Mouse (Mus musculus) lung, embryonic 14.5 days (tissue): ENCODE data around the gene 1700029I15Rik. TPM values are rescaled to one million over a fixed set of nuclear protein-coding genes. Genes with fewer than 3 reads are reported as not detected.

Experiments used
- ATAC-seq: fragments of 200-750 bp; cut with Nextera tagmentation; 2 replicates; pipeline ENCODE4 v1.8.0; 2017; ENCODE audit warnings: mild to moderate bottlenecking, moderate TSS enrichment, moderate library complexity; ENCODE audit not compliant: insufficient read depth
- DNase-seq: peaks from one replicate; pipeline ENCODE4 v3.0.0-alpha.2; 2015
- H3K27ac ChIP-seq: fragments of 300-500 bp; sonication (generic); 2 replicates; pipeline ENCODE4 v1.5.1; 2014; ENCODE audit warnings: low read depth, mild to moderate bottlenecking, moderate library complexity
- H3K27me3 ChIP-seq: fragments of 300-500 bp; sonication (generic); 2 replicates; pipeline ENCODE4 v1.6.1; 2014; ENCODE audit warnings: low read length, control low read depth; ENCODE audit not compliant: insufficient read depth
- H3K36me3 ChIP-seq: fragments of 300-500 bp; sonication (generic); 2 replicates; pipeline ENCODE4 v1.6.1; 2014; ENCODE audit warnings: control low read depth; ENCODE audit not compliant: insufficient read depth
- H3K4me1 ChIP-seq: fragments of 300-500 bp; sonication (generic); 2 replicates; pipeline ENCODE4 v1.6.1; 2014; ENCODE audit warnings: antibody characterized with exemption, control low read depth; ENCODE audit not compliant: insufficient read depth
- H3K4me2 ChIP-seq: fragments of 300-500 bp; sonication (generic); 2 replicates; pipeline ENCODE4 v1.6.1; 2014; ENCODE audit warnings: mild to moderate bottlenecking
- H3K4me3 ChIP-seq: fragments of 300-500 bp; sonication (generic); 2 replicates; pipeline ENCODE4 v1.5.1; 2014; ENCODE audit warnings: low read depth, low read length
- H3K9ac ChIP-seq: fragments of 300-500 bp; sonication (generic); 2 replicates; pipeline ENCODE4 v1.6.1; 2014
- H3K9me3 ChIP-seq: fragments of 300-500 bp; sonication (generic); 2 replicates; pipeline ENCODE4 v1.6.1; 2016; ENCODE audit warnings: low read depth, low read length, control low read depth
- CTCF ChIP-seq: IDR thresholded peaks from 2 replicates; pipeline ENCODE4 v1.5.1; 2016; ENCODE audit warnings: antibody characterized with exemption, low read depth
- WGBS: fragments of 180-500 bp; shearing (Covaris S2); extraction: QIAGEN DNeasy Blood & Tissue Kit; methylation state at CpG from one replicate; pipeline ENCODE4 v1.1.7; 2014; 5-methylcytosine and 5-hydroxymethylcytosine counted together
- polyA plus RNA-seq: library from polyadenylated mRNA; unstranded; fragments of >200 nt; fragmentation: Nextera tagmentation; extraction: Ambion mirVana; gene quantifications from 2 replicates; pipeline ENCODE4 v1.2.1, GENCODE M21; 2014

1700029I15Rik gene
- polyA plus RNA-seq, 1 experiment from 2014 or later: 1.1 TPM

DNA sequence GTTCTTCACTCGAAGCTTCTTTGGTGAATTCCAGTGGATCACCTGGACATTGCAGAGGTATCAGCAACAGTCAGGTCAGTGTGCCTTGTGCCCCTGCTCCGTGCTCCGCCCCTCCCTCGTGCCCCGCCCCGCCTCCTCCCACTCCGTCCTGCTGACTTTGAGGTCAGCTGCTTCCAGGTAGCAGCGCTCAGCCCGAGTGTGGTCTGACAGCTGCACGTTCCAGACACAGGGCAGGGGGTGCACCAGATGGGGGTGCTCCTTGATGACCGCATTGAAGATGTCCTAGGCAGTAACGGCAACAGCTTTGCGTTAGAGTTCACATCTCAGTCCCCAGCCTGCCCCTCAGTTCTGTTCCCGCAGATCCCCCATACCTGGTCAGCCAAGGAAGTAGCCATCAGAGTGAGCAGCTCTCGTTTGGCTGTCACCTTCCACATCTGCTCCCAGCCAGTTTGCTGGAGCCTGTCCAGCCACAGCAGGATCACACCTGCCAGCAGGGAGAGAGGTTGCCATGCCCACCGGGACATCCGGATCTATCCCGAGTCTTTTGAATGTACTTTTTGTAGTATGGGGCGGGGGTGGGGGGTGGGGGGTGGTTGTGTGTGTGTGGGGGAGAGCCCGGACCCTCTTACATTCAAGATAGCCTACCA lies 14.8 kb upstream of the 1700029I15Rik start:
- H3K4me2 ChIP-seq: no peak overlapping the region
- no peak for TF ChIP-seq CTCF
- peaks cover 37% of the 10 kb centered on the region for H3K27me3 ChIP-seq

DNA sequence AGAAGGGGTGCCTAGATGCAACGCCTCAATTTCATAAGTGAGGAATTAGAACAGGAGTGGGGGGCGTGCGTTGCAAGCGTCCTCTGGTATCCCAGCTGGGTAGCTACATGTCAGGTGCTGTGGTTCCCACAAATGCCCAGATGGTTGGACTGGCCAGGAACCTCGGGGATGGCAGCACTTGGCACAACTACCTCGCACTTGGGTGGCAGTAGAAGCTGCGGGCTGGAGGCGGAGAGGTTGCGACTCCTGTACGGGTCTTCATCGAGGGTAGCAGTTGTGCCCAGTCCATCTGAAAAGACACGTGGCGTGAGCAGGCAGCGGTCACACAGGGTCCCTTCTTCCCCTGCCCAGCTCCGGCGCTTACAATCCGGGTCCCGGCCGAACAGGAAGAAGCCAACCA lies 12.0 kb upstream of the 1700029I15Rik start:
- TF ChIP-seq CTCF: no peak
- Histone ChIP-seq H3K9me3 (no peaks in the 10 kb centered on the region), H3K4me1 (peaks cover 9% of the 10 kb centered on the region), H3K27me3 (peaks cover 37% of the 10 kb centered on the region), H3K9ac (peak overlapping the region; percentile 58), H3K4me3 (peak overlapping the region; percentile 45), H3K4me2 (peak overlapping the region; percentile 67), H3K27ac (peak overlapping the region; percentile 50; the same call in 1 of the 2 replicates), H3K36me3 (0 out of 2 replicates have a peak, but pooled peaks cover 7% of the 10 kb centered on the region)
- DNase-seq: no peak
- no peak for ATAC-seq
- WGBS: 10% methylated on average over 19 of the region's 19 CpGs

More for the DNA sequence above, 14.8 kb upstream of the 1700029I15Rik start:
- no peak overlapping the region for H3K27ac ChIP-seq
- H3K36me3 ChIP-seq: peaks cover 26% of the 10 kb centered on the region; the same call in 1 of the 2 replicates
- no peak overlapping the region for H3K9ac ChIP-seq
- peaks cover 5% of the 10 kb centered on the region for H3K4me1 ChIP-seq
- H3K4me3 ChIP-seq: no peak overlapping the region
- DNase-seq: no peak
- WGBS: 19% methylated on average over 20 of the region's 20 CpGs
- H3K9me3 ChIP-seq: no peaks in the 10 kb centered on the region
- no peak for ATAC-seq

DNA sequence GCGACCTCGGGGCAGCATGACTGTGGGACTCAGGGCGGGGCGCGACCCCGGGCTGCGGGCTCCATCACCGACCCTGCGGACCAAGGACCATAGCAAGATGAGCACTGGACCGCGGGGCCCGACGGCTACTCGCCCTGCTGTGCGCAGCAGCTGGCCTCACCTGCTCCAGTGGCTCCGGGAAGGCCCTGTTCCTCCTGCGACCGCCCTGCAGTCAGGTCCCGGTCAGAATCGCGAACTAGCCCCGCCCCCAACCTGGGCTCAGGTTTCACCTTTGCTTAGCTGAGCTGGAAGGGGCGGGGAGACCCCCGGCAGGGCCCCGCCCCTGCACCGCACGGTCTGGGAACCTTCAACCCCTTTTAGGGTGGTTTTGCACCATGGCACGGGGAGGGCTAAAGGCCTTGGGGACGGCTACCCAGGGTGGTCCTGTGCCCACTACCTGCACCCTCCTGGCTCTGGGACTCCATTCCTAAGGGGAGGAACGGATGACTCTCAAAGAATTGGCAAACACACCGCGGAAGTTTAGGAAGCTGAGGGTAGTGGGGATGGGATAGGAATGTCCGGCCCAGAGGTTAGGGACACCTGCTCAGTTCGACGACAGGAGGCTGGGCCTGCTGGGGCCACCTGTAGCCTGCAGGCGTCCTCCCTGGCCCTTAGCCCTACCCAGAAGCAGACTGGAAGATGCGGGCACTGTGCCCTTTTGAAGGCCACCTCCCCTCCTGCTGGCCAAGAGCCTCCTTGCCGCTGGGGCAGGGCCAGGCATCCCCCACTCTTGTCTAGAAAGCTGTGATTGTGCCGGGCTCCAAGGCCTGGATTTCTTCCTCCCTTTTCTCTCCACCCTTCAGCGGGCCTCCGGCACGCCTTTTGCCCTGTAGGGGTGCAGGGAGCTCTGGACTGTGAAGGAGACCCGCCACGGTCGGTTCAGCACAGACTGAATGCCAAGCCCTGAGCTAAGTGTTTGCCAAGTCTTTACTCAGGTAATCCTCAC lies 11.2 kb upstream of the 1700029I15Rik start:
- Histone ChIP-seq H3K9me3 (no peaks in the 10 kb centered on the region), H3K9ac (peak overlapping the region; percentile 58), H3K27me3 (peaks cover 37% of the 10 kb centered on the region), H3K36me3 (0 out of 2 replicates have a peak, but pooled peaks cover 4% of the 10 kb centered on the region), H3K27ac (peak overlapping the region; percentile 92), H3K4me3 (peak overlapping the region; percentile 45), H3K4me1 (peaks cover 13% of the 10 kb centered on the region), H3K4me2 (peak overlapping the region; percentile 67)
- peak; percentile 5 for ATAC-seq
- DNase-seq: peak; percentile 84
- peak; percentile 26; the same call in 1 of the 2 replicates for TF ChIP-seq CTCF
- WGBS: 3% methylated on average over 45 of the region's 45 CpGs

DNA sequence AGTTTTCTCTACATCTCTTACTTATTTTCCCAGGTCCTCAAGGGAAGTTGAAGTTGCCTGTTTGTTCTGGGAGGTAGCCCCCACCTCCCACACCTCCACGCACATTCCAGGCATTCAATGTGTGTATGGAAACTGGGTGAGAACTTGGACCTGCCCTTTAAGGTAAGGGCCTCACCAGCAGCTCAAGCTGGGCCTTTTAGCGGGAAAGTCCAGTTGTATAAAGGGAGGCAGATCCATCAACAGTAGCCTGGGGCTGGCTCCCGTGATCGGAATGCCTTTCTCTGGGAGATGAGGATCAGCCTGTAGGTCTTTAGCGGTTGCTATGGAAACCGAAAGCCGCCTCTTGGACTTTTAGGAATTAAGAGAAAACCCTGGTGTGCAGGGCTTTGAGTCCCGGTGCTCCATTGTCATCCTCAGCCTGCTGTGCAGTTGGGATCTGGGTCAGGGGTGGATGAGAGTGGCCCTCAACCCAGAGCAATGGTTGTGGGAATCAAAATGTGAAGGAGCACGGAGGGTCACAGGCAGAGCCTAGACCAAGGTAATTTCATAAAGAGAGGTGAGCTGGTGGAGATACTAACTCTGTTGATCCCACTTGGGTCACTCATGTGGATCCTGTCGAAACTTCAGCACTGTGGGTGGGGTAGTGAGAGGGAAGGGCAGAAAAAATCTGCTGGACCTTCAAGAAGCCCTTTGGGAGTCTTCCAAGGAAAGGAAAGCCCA lies 10.2 kb upstream of the 1700029I15Rik start:
- peaks cover 2% of the 10 kb centered on the region; the same call in 1 of the 2 replicates for H3K36me3 ChIP-seq
- peak overlapping the region; percentile 92 for H3K27ac ChIP-seq
- H3K9ac ChIP-seq: no peak overlapping the region; the same call in 1 of the 2 replicates
- no peaks in the 10 kb centered on the region for H3K9me3 ChIP-seq
- H3K27me3 ChIP-seq: peaks cover 37% of the 10 kb centered on the region
- H3K4me2 ChIP-seq: peak overlapping the region; percentile 67
- ATAC-seq (no peak), DNase-seq (peak; percentile 62)
- 27% methylated on average over 10 of the region's 10 CpGs for WGBS
- TF ChIP-seq CTCF: no peak
- H3K4me3 ChIP-seq: peak overlapping the region; percentile 45; the same call in 1 of the 2 replicates
- peaks cover 13% of the 10 kb centered on the region for H3K4me1 ChIP-seq

DNA sequence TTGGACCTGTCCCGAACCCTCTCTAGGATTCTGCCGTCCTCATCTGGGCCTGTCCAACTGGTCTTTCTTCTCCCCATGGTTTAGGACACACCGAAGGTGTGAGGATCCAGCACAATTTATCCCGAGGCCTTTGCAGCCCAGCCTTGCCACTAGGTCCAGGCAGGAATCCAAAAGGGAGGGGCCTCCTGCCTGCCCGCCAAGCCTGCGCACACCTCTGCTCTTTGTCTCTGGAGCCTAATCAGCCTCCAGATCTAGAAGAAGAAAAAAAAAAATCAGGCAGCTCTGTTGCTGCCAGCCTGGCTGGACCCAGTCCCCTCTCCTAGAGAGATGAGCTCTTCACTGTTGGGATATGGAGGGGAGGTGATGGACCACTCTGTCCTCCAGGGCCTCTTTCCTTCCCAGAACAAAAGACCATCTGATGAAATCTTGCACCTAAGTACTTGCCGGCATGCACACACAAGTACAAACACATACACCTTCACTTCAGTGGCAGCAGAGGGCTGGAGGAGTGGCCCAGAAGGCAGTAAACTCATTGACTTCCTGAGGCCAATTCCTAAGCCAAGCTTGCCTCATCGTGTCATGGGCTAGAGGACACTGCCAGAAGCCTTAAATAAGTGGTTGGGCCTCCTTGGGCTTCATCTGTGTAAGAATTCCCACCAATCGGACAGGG lies 9.4 kb upstream of the 1700029I15Rik start:
- Histone ChIP-seq H3K27me3 (peaks cover 37% of the 10 kb centered on the region), H3K9me3 (no peaks in the 10 kb centered on the region), H3K36me3 (peaks cover 8% of the 10 kb centered on the region), H3K27ac (peak overlapping the region; percentile 92), H3K4me3 (no peak overlapping the region), H3K4me2 (peak overlapping the region; percentile 97), H3K4me1 (peaks cover 13% of the 10 kb centered on the region), H3K9ac (no peak overlapping the region)
- 44% methylated on average over 9 of the region's 9 CpGs for WGBS
- TF ChIP-seq CTCF: no peak
- ATAC-seq (no peak), DNase-seq (peak; percentile 68)

DNA sequence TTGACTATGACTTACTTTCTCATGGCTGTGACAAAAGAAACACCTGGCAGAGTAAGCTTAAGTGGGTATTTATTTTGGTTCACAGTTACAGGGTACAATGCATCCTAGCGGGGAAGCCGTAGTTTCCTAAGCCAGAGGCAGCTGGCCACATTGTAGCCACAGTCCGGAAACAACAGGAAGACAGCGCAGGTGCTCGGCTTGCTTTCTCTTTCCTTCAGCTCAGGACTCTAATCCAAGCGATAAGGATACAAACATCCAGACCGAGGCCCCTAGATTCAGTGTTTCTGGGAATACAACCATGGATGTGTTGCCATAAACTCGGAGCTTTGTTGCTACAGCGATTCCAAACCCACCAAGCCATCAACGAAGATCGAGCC lies 8.9 kb upstream of the 1700029I15Rik start:
- Histone ChIP-seq H3K27ac (peak overlapping the region; percentile 92), H3K4me1 (peaks cover 13% of the 10 kb centered on the region)
- ATAC-seq: no peak

More for the DNA sequence above, 8.9 kb upstream of the 1700029I15Rik start:
- Histone ChIP-seq H3K4me3 (no peak overlapping the region), H3K9ac (no peak overlapping the region), H3K36me3 (peaks cover 11% of the 10 kb centered on the region), H3K4me2 (peak overlapping the region; percentile 97; the same call in 1 of the 2 replicates), H3K9me3 (no peaks in the 10 kb centered on the region), H3K27me3 (peaks cover 37% of the 10 kb centered on the region)
- TF ChIP-seq CTCF: no peak
- DNase-seq: no peak
- 79% methylated on average over 11 of the region's 11 CpGs for WGBS
